Mouse (Mus musculus) stomach, postnatal 0 days (tissue): ENCODE results near the gene Carmil1. TPM values are rescaled to one million over a fixed set of nuclear protein-coding genes. Genes with fewer than 3 reads are reported as not detected.

Experiments used
- ATAC-seq: fragments of 200-750 bp; cut with Nextera tagmentation; 2 replicates; pipeline ENCODE4 v1.8.0; 2017; ENCODE audit not compliant: low FRiP score, low TSS enrichment
- DNase-seq: peaks from one replicate; pipeline ENCODE4 v3.0.0-alpha.2; 2016; ENCODE audit warnings: low spot score
- H3K27ac ChIP-seq: fragments of 300-500 bp; sonication (generic); replicated peaks from 2 replicates; pipeline ENCODE4 v1.5.1; 2014; ENCODE audit warnings: mild to moderate bottlenecking, control low read depth
- H3K27me3 ChIP-seq: fragments of 300-500 bp; sonication (generic); 2 replicates; pipeline ENCODE4 v1.6.1; 2014; ENCODE audit warnings: low read length; ENCODE audit not compliant: control insufficient read depth, insufficient read depth
- H3K36me3 ChIP-seq: fragments of 300-500 bp; sonication (generic); 2 replicates; pipeline ENCODE4 v1.6.1; 2014; ENCODE audit warnings: low read length, mixed read lengths; ENCODE audit not compliant: control insufficient read depth, insufficient read depth
- H3K4me1 ChIP-seq: fragments of 300-500 bp; sonication (generic); replicated peaks from 2 replicates; pipeline ENCODE4 v1.6.1; 2014; ENCODE audit warnings: antibody characterized with exemption; ENCODE audit not compliant: control insufficient read depth, insufficient read depth
- H3K4me2 ChIP-seq: fragments of 300-500 bp; sonication (generic); replicated peaks from 2 replicates; pipeline ENCODE4 v1.6.1; 2014; ENCODE audit warnings: low read depth, mild to moderate bottlenecking, control low read depth, moderate library complexity
- H3K4me3 ChIP-seq: fragments of 300-500 bp; sonication (generic); 2 replicates; pipeline ENCODE4 v1.5.1; 2014; ENCODE audit warnings: low read depth, low read length, control low read depth
- H3K9ac ChIP-seq: fragments of 300-500 bp; sonication (generic); 2 replicates; pipeline ENCODE4 v1.6.1; 2014; ENCODE audit warnings: mild to moderate bottlenecking, low read length, control low read depth, mixed read lengths
- H3K9me3 ChIP-seq: fragments of 300-500 bp; sonication (generic); 2 replicates; pipeline ENCODE4 v1.6.1; 2016; ENCODE audit warnings: low read length; ENCODE audit not compliant: control insufficient read depth
- CTCF ChIP-seq: IDR thresholded peaks from 2 replicates; pipeline ENCODE4 v1.5.1; 2016; ENCODE audit warnings: antibody characterized with exemption, low read depth, mild to moderate bottlenecking, moderate library complexity
- EP300 ChIP-seq: optimal IDR thresholded peaks from 2 replicates; pipeline ENCODE3; 2016; ENCODE audit warnings: antibody characterized with exemption
- WGBS: fragments of 180-500 bp; shearing (Covaris S2); extraction: QIAGEN DNeasy Blood & Tissue Kit; methylation state at CpG from one replicate; pipeline ENCODE4 v1.1.7; 2014; 5-methylcytosine and 5-hydroxymethylcytosine counted together
- polyA plus RNA-seq: library from polyadenylated mRNA; unstranded; fragments of >200 nt; fragmentation: Nextera tagmentation; extraction: Ambion mirVana; gene quantifications from 2 replicates; pipeline ENCODE4 v1.2.1, GENCODE M21; 2015

The Carmil1 gene
- polyA plus RNA-seq, 1 experiment from 2014 or later, result 17.8 TPM

GRCm38 (mm10) chr13:24001797-24002196, 278.8 kb downstream of the Carmil1 start:
- no peak overlapping the region for H3K9ac ChIP-seq
- no peaks in the 10 kb centered on the region for H3K9me3 ChIP-seq
- no peak overlapping the region for H3K4me2 ChIP-seq
- WGBS, result 56% methylated on average over 2 of the region's 2 CpGs
- H3K27ac ChIP-seq, result no peak overlapping the region
- no peak for TF ChIP-seq CTCF
- no peak for TF ChIP-seq EP300
- ATAC-seq, result no peak
- no peak for DNase-seq
- H3K27me3 ChIP-seq, result no peaks in the 10 kb centered on the region
- H3K36me3 ChIP-seq, result no peaks in the 10 kb centered on the region
- no peaks in the 10 kb centered on the region for H3K4me1 ChIP-seq
- no peak overlapping the region for H3K4me3 ChIP-seq

DNA sequence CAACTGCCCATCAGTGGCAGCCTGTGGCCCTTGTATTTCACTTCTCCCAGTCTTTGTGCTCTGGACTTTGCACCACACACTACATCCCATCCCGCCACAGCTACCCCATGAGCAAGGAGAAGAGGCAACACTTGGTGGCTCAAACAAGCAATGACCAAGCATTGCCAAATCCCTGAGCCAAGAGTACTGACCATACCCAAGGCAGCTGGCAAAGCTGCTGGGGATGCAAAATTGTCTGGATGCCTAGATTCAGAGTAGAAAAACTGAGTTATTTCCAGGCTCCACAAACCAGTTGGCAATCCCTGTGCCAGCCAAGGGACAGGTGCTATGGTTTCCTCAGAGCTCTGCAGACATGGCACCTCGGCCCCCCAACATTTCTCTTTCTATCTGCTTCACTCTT, 279.5 kb downstream of the Carmil1 start:
- ATAC-seq, result no peak
- Histone ChIP-seq H3K4me1 (no peaks in the 10 kb centered on the region), H3K27ac (no peak overlapping the region), H3K36me3 (no peaks in the 10 kb centered on the region), H3K9ac (no peak overlapping the region), H3K4me2 (no peak overlapping the region), H3K4me3 (no peak overlapping the region), H3K27me3 (no peaks in the 10 kb centered on the region), H3K9me3 (no peaks in the 10 kb centered on the region)
- no peak for DNase-seq
- TF ChIP-seq EP300, result no peak
- TF ChIP-seq CTCF, result no peak
- 70% methylated on average over 2 of the region's 2 CpGs for WGBS

- WGBS, result 72% methylated on average over 2 of the region's 2 CpGs
- ATAC-seq, result no peak
- Histone ChIP-seq H3K4me1 (no peaks in the 10 kb centered on the region), H3K9me3 (no peaks in the 10 kb centered on the region), H3K27me3 (no peaks in the 10 kb centered on the region), H3K4me2 (no peak overlapping the region), H3K9ac (no peak overlapping the region), H3K36me3 (no peaks in the 10 kb centered on the region), H3K27ac (no peak overlapping the region), H3K4me3 (no peak overlapping the region)
- TF ChIP-seq EP300 (no peak), CTCF (no peak)
- no peak for DNase-seq
Measured at GRCm38 (mm10) chr13:23998826-23999225, 281.8 kb downstream of the Carmil1 start.

DNA sequence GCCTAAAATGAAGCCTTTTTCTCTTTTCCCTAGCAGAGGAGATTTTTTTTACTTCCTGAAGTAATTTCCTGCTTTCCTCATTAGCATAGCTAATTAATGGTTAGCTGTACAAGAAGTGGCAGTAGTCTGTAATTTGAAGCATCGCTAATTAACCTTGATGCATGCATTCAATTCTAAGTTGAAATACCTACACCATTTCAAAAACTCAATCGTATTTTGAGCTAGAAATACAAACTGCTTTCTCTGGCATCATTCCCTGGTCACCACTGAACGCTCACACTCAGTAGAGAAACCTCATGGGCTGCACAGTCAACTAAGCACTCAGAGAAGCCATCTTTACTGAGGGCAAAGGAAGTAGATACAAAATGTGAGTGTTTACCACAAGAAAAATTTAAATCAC, 285.8 kb downstream of the Carmil1 start:
- Histone ChIP-seq H3K4me3 (no peak overlapping the region), H3K36me3 (no peaks in the 10 kb centered on the region), H3K27me3 (no peaks in the 10 kb centered on the region; the same call in 1 of the 2 replicates), H3K27ac (no peak overlapping the region), H3K4me2 (no peak overlapping the region), H3K9me3 (no peaks in the 10 kb centered on the region), H3K9ac (no peak overlapping the region), H3K4me1 (no peaks in the 10 kb centered on the region)
- ATAC-seq, result no peak
- no peak for TF ChIP-seq EP300
- no peak for TF ChIP-seq CTCF
- no peak for DNase-seq
- 72% methylated on average over 3 of the region's 3 CpGs for WGBS

DNA sequence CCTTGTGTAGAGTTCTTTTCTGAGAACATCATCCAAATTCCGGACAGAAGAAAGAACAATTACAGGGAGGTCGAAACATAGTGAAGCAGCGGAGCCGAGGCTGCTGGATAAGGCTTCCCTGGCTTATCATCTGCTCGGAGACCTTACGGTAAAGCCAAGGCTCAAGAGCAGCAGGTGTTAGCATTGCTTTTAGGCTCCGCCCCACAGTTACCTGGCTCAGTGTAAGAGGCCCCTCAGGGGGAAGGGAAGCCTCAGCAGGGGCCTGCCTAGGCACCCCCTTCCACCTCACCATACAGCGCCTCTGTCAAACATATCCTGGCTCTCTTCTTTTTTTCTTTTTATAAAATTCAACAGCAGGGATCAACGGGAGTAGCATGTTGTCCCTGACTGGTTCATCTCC, 286.6 kb downstream of the Carmil1 start:
- Histone ChIP-seq H3K27ac (no peak overlapping the region), H3K9me3 (no peaks in the 10 kb centered on the region), H3K9ac (no peak overlapping the region), H3K4me2 (no peak overlapping the region), H3K36me3 (no peaks in the 10 kb centered on the region), H3K27me3 (no peaks in the 10 kb centered on the region; the same call in 1 of the 2 replicates), H3K4me1 (no peaks in the 10 kb centered on the region), H3K4me3 (no peak overlapping the region)
- ATAC-seq, result no peak
- WGBS, result 12% methylated on average over 9 of the region's 9 CpGs
- no peak for DNase-seq
- no peak for TF ChIP-seq CTCF
- no peak for TF ChIP-seq EP300

- DNase-seq (peak; percentile 82), ATAC-seq (no peak)
- 0% methylated on average over 20 of the region's 20 CpGs for WGBS
Measured at GRCm38 (mm10) chr13:23990928-23991327, 289.7 kb downstream of the Carmil1 start, which contains the start of gene Scgn. Gene Scgn, minus strand, starts transcription at chr13:23991214.

More at GRCm38 (mm10) chr13:23990928-23991327, 289.7 kb downstream of the Carmil1 start, which contains the start of gene Scgn:
- Histone ChIP-seq H3K27me3 (no peaks in the 10 kb centered on the region; the same call in 1 of the 2 replicates), H3K9ac (no peak within 1 kb of the TSS), H3K4me2 (no peak within 1 kb of the TSS), H3K9me3 (no peaks in the 10 kb centered on the region), H3K27ac (no peak within 1 kb of the TSS), H3K36me3 (no peaks in the 10 kb centered on the region), H3K4me1 (no peaks in the 10 kb centered on the region), H3K4me3 (no peak within 1 kb of the TSS)
- TF ChIP-seq CTCF, result peak; percentile 28
- no peak for TF ChIP-seq EP300
